Mouse (Mus musculus) forebrain, embryonic 11.5 days (tissue): ENCODE data around the gene Mrpl14. TPM values are rescaled to one million over a fixed set of nuclear protein-coding genes. Genes with fewer than 3 reads are reported as not detected.

Experiments used
- ATAC-seq: fragments of 200-750 bp; cut with Nextera tagmentation; replicated peaks from 2 replicates; pipeline ENCODE4 v1.8.0; 2017; ENCODE audit warnings: moderate TSS enrichment; ENCODE audit not compliant: low FRiP score
- DNase-seq: peaks from one replicate; pipeline ENCODE4 v3.0.0-alpha.2; 2017; ENCODE audit warnings: low spot score
- H3K27ac ChIP-seq: fragments of 300-500 bp; sonication (generic); 2 replicates; pipeline ENCODE4 v1.5.1; 2014; ENCODE audit warnings: low read depth, low read length
- H3K27me3 ChIP-seq: fragments of 300-500 bp; sonication (generic); 2 replicates; pipeline ENCODE4 v1.6.1; 2014; ENCODE audit warnings: mild to moderate bottlenecking, low read length, mixed read lengths; ENCODE audit not compliant: control insufficient read depth, insufficient read depth
- H3K36me3 ChIP-seq: fragments of 300-500 bp; sonication (generic); 2 replicates; pipeline ENCODE4 v1.6.1; 2014; ENCODE audit warnings: mild to moderate bottlenecking, low read length, moderate library complexity, mixed read lengths; ENCODE audit not compliant: control insufficient read depth, insufficient read depth
- H3K4me1 ChIP-seq: fragments of 300-500 bp; sonication (generic); replicated peaks from 2 replicates; pipeline ENCODE4 v1.6.1; 2014; ENCODE audit warnings: low read length, mixed read lengths; ENCODE audit not compliant: control insufficient read depth, insufficient read depth
- H3K4me2 ChIP-seq: fragments of 300-500 bp; sonication (generic); 2 replicates; pipeline ENCODE4 v1.6.1; 2014; ENCODE audit warnings: low read depth, mild to moderate bottlenecking, low read length, moderate library complexity, mixed read lengths; ENCODE audit not compliant: severe bottlenecking
- H3K4me3 ChIP-seq: fragments of 300-500 bp; sonication (generic); 2 replicates; pipeline ENCODE4 v1.5.1; 2014; ENCODE audit warnings: low read depth, low read length
- H3K9ac ChIP-seq: fragments of 300-500 bp; sonication (generic); 2 replicates; pipeline ENCODE4 v1.6.1; 2014; ENCODE audit warnings: low read length
- H3K9me3 ChIP-seq: fragments of 300-500 bp; sonication (generic); 2 replicates; pipeline ENCODE4 v1.6.1; 2016; ENCODE audit warnings: low read length, mixed read lengths; ENCODE audit not compliant: control insufficient read depth
- WGBS: fragments of 180-500 bp; shearing (Covaris S2); extraction: QIAGEN DNeasy Blood & Tissue Kit; methylation state at CpG from one replicate; pipeline ENCODE4 v1.1.7; 2014; 5-methylcytosine and 5-hydroxymethylcytosine counted together
- polyA plus RNA-seq: library from polyadenylated mRNA; unstranded; fragments of >200 nt; fragmentation: Nextera tagmentation; extraction: Ambion mirVana; gene quantifications from 2 replicates; pipeline ENCODE4 v1.2.1, GENCODE M21; 2014

Mrpl14 gene
- polyA plus RNA-seq, result 107 and 108 TPM in 2 replicates

- H3K4me2 ChIP-seq, result peak within 1 kb of the TSS; percentile 87
- peak within 1 kb of the TSS; percentile 56 for H3K4me3 ChIP-seq
- peak; percentile 98 for DNase-seq
- 1% methylated on average over 44 of the region's 50 CpGs for WGBS
- ATAC-seq, result peak; percentile 88
- H3K9ac ChIP-seq, result peak within 1 kb of the TSS; percentile 84
- no peaks in the 10 kb centered on the region for H3K9me3 ChIP-seq
- peaks cover 13% of the 10 kb centered on the region for H3K4me1 ChIP-seq
- no peaks in the 10 kb centered on the region; the same call in 1 of the 2 replicates for H3K36me3 ChIP-seq
- H3K27ac ChIP-seq, result peak within 1 kb of the TSS; percentile 76
- no peaks in the 10 kb centered on the region for H3K27me3 ChIP-seq
These were observed at the start of gene Mrpl14 for GRCm38 (mm10) chr17:45686093-45686619. Mrpl14 (plus strand) TSS chr17:45686322.

GRCm38 (mm10) chr17:45638596-45639295, 47.4 kb upstream of the Mrpl14 start:
- no peak for ATAC-seq
- Histone ChIP-seq H3K27me3 (no peaks in the 10 kb centered on the region), H3K4me3 (no peak overlapping the region), H3K36me3 (no peaks in the 10 kb centered on the region), H3K4me1 (no peaks in the 10 kb centered on the region), H3K9ac (no peak overlapping the region), H3K4me2 (no peak overlapping the region), H3K9me3 (no peaks in the 10 kb centered on the region), H3K27ac (no peak overlapping the region)
- WGBS, result 81% methylated on average over 16 of the region's 16 CpGs
- no peak for DNase-seq

- no peaks in the 10 kb centered on the region for H3K4me1 ChIP-seq
- no peaks in the 10 kb centered on the region for H3K36me3 ChIP-seq
- no peak overlapping the region for H3K27ac ChIP-seq
- no peak overlapping the region for H3K4me3 ChIP-seq
- no peaks in the 10 kb centered on the region for H3K9me3 ChIP-seq
- no peak overlapping the region for H3K4me2 ChIP-seq
- ATAC-seq (no peak), DNase-seq (no peak)
- no peaks in the 10 kb centered on the region for H3K27me3 ChIP-seq
- no peak overlapping the region for H3K9ac ChIP-seq
- 89% methylated on average over 8 of the region's 8 CpGs for WGBS
These were observed 44.1 kb upstream of the Mrpl14 start for GRCm38 (mm10) chr17:45641981-45642380.

DNA sequence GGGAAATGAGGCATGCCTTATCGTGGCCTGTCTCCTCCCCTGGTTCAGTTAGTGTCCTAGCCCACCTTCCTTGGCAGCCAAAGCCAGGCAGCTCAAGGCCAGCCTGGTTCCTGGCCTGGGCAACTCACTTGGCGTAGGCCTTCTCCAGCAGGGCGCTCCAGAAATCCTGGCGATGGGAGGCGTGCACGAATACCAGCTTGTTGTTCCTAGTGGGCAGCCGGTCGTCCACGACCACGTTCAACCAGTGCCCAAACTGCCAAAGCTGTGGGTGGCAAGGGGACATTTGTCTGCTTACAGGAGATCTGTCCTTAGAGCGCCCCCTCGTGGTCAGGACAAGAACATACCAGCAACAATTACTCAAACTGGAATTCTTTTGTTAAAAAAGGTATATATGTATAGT, 43.4 kb upstream of the Mrpl14 start:
- WGBS, result 24% methylated on average over 12 of the region's 12 CpGs
- Histone ChIP-seq H3K9me3 (no peaks in the 10 kb centered on the region), H3K4me3 (no peak overlapping the region), H3K36me3 (no peaks in the 10 kb centered on the region), H3K4me1 (no peaks in the 10 kb centered on the region), H3K27me3 (no peaks in the 10 kb centered on the region), H3K4me2 (no peak overlapping the region), H3K9ac (no peak overlapping the region), H3K27ac (no peak overlapping the region)
- ATAC-seq (0 out of 2 replicates have a peak, but pooled peaks have one; percentile 33), DNase-seq (peak; percentile 90)

DNA sequence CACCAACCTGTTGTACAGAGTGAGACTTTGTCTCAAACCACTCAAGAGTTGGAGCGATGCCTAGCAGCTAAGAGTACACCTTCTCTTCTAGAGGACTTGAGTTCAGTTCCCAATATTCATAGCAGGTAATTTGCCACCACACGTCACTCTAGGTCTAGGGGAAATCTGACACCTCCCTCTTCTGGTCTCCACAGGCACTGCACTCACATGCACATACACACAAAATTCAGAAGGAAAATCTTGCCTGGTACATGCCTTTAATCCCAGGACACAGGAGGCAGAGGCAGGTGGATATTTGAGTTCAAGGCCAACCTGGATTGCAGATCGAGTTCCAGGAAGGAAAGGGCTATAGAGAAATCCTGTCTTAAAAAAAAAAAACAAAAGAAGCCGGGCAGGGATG, 41.9 kb upstream of the Mrpl14 start:
- Histone ChIP-seq H3K9me3 (no peaks in the 10 kb centered on the region), H3K4me2 (no peak overlapping the region), H3K27me3 (no peaks in the 10 kb centered on the region), H3K36me3 (no peaks in the 10 kb centered on the region), H3K4me3 (no peak overlapping the region), H3K27ac (no peak overlapping the region), H3K4me1 (no peaks in the 10 kb centered on the region), H3K9ac (no peak overlapping the region)
- DNase-seq, result no peak
- no peak for ATAC-seq
- WGBS, result 90% methylated on average over 4 of the region's 4 CpGs

DNA sequence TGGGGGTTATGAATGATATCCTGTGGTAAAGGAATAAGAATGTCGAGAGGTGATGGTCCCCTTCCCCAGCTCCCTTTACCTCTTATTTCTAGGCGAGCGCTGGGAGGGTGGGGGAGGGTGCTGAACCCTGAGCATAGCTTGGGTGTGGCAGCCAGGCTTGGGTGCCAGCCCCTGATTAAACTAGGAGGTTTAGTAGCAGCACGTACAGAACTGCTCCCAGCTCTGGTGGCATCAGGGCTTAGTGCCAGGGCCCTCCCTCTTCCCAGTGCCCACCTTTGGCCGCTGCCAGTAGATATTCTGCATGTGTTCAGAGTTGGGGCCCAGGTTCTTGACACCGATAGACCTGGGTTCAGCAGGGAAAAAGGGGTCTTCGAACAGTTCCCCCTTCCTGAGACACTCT, 32.9 kb upstream of the Mrpl14 start:
- H3K27me3 ChIP-seq, result no peaks in the 10 kb centered on the region; the same call in 1 of the 2 replicates
- no peak overlapping the region for H3K4me2 ChIP-seq
- no peaks in the 10 kb centered on the region for H3K36me3 ChIP-seq
- H3K9me3 ChIP-seq, result no peaks in the 10 kb centered on the region
- H3K27ac ChIP-seq, result no peak overlapping the region
- H3K4me3 ChIP-seq, result no peak overlapping the region
- WGBS, result 73% methylated on average over 7 of the region's 7 CpGs
- H3K9ac ChIP-seq, result no peak overlapping the region
- DNase-seq (no peak), ATAC-seq (no peak)
- H3K4me1 ChIP-seq, result no peaks in the 10 kb centered on the region

DNA sequence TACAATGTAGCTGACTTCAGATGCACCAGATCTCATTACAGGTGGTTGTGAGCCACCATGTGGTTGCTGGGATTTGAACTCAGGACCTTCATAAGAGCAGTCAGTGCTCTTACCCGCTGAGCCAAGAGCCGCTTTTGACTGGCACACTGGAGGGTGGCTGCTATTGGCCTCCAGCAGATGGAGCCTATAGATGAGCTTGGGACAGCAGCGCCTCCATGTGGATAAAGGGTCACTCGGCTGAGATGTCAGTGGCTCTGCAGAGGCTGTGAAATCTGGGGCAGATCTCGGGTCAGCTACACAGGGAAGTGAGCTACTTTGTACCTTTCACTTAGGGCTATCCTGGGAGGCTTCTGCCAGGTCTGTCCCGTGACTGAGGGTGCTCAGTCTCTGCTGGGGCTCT, 30.3 kb upstream of the Mrpl14 start:
- Histone ChIP-seq H3K27ac (no peak overlapping the region), H3K4me1 (no peaks in the 10 kb centered on the region), H3K4me2 (no peak overlapping the region), H3K27me3 (no peaks in the 10 kb centered on the region), H3K9me3 (no peaks in the 10 kb centered on the region), H3K4me3 (no peak overlapping the region), H3K9ac (no peak overlapping the region), H3K36me3 (no peaks in the 10 kb centered on the region)
- DNase-seq (no peak), ATAC-seq (no peak)
- 23% methylated on average over 6 of the region's 6 CpGs for WGBS

- DNase-seq (no peak), ATAC-seq (no peak)
- H3K4me3 ChIP-seq, result no peak within 1 kb of the TSS
- no peaks in the 10 kb centered on the region for H3K4me1 ChIP-seq
- WGBS, result 84% methylated on average over 4 of the region's 4 CpGs
- H3K27ac ChIP-seq, result no peak within 1 kb of the TSS
- H3K9ac ChIP-seq, result no peak within 1 kb of the TSS
- H3K36me3 ChIP-seq, result no peaks in the 10 kb centered on the region
- no peak within 1 kb of the TSS for H3K4me2 ChIP-seq
- no peaks in the 10 kb centered on the region for H3K27me3 ChIP-seq
- no peaks in the 10 kb centered on the region for H3K9me3 ChIP-seq
These were observed 26.9 kb upstream of the Mrpl14 start, which contains the start of gene Capn11 for GRCm38 (mm10) chr17:45659225-45659624. Capn11 (minus strand) TSS chr17:45659325.
